Mouse (Mus musculus): ENCODE data around the gene Npb. TPM values are rescaled to one million over a fixed set of nuclear protein-coding genes. Genes with fewer than 3 reads are reported as not detected.

Gene Npb
- polyA plus RNA-seq, 1 experiment from 2014 or later, result 1.6 TPM

GRCm38 (mm10) chr11:120630881-120631725 is 22.8 kb downstream of the Npb start:
- DNase-seq (ENCODE audit: low spot score), result peak; percentile 61

GRCm38 (mm10) chr11:120631726-120632448 is 23.6 kb downstream of the Npb start:
- no peak for DNase-seq (ENCODE audit: low spot score)

- peak; percentile 61 for DNase-seq (ENCODE audit: low spot score)
Observed at GRCm38 (mm10) chr11:120632559-120633519, 24.6 kb downstream of the Npb start.

- DNase-seq (ENCODE audit: low spot score), result peak; percentile 92
Observed at GRCm38 (mm10) chr11:120633520-120634343, 25.5 kb downstream of the Npb start, which contains the start of gene Mafg. Mafg (minus strand) TSS chr11:120633600.

- no peak for DNase-seq (ENCODE audit: low spot score)
Observed at GRCm38 (mm10) chr11:120634810-120635209, 26.5 kb downstream of the Npb start.

- no peak for DNase-seq (ENCODE audit: low spot score)
Observed at GRCm38 (mm10) chr11:120641255-120641654, 33.0 kb downstream of the Npb start.

GRCm38 (mm10) chr11:120641869-120642268 is 33.6 kb downstream of the Npb start:
- DNase-seq (ENCODE audit: low spot score), result no peak

GRCm38 (mm10) chr11:120642939-120643600 is 34.8 kb downstream of the Npb start:
- DNase-seq (ENCODE audit: low spot score), result no peak

GRCm38 (mm10) chr11:120643601-120643987 is 35.3 kb downstream of the Npb start, which contains the start of gene Pycr1:
Pycr1 (minus strand) TSS chr11:120643769.
- peak; percentile 94 for DNase-seq (ENCODE audit: low spot score)

- no peak for DNase-seq (ENCODE audit: low spot score)
Observed at GRCm38 (mm10) chr11:120647047-120647830, 39.0 kb downstream of the Npb start.

GRCm38 (mm10) chr11:120648001-120648476 is 39.8 kb downstream of the Npb start, which contains the start of gene Myadml2:
Myadml2 (minus strand) TSS chr11:120648158.
- peak; percentile 66 for DNase-seq (ENCODE audit: low spot score)

- DNase-seq (ENCODE audit: low spot score), result no peak
Observed at GRCm38 (mm10) chr11:120651872-120652271, 43.6 kb downstream of the Npb start.

GRCm38 (mm10) chr11:120654741-120655140 is 46.5 kb downstream of the Npb start:
- DNase-seq (ENCODE audit: low spot score), result no peak

- no peak for DNase-seq (ENCODE audit: low spot score)
Observed at GRCm38 (mm10) chr11:120657301-120657700, 49.0 kb downstream of the Npb start.

Measured in thymus, postnatal 0 days (tissue).